Mouse (Mus musculus) CH12.LX (cell line): ENCODE data around the gene Arhgap18. TPM values are rescaled to one million over a fixed set of nuclear protein-coding genes. Genes with fewer than 3 reads are reported as not detected.

Experiments
- DNase-seq: peaks from one replicate; pipeline ENCODE4 v3.0.0-alpha.2; 2013; ENCODE audit errors: extremely low read depth
- H3K27ac ChIP-seq: 2 replicates; pipeline ENCODE4 v1.5.1; 2012; ENCODE audit warnings: low read depth, mild to moderate bottlenecking, control low read depth, moderate library complexity; ENCODE audit not compliant: insufficient read depth
- H3K27me3 ChIP-seq: replicated peaks from 2 replicates; pipeline ENCODE3; 2012; ENCODE audit warnings: inconsistent platforms
- H3K36me3 ChIP-seq, 2 experiments: replicated peaks in 1 of 2; 2 replicates each; pipeline versions ENCODE3 to v1.6.1; 2012; ENCODE audit warnings: inconsistent platforms in 1 of 2, low read length in 1 of 2, mild to moderate bottlenecking in 1 of 2, mixed read lengths in 1 of 2, moderate library complexity in 1 of 2; ENCODE audit not compliant: control insufficient read depth in 1 of 2, insufficient read depth in 1 of 2
- H3K4me1 ChIP-seq, 2 experiments: 2 replicates each; pipeline ENCODE4 v1.6.1; 2012; ENCODE audit warnings: inconsistent platforms in 1 of 2, moderate library complexity in 1 of 2; ENCODE audit not compliant: insufficient read depth in 2 of 2, control insufficient read depth in 1 of 2
- H3K4me2 ChIP-seq: 2 replicates; pipeline ENCODE4 v1.6.1; 2012; ENCODE audit warnings: low read depth, mild to moderate bottlenecking, control low read depth; ENCODE audit not compliant: poor library complexity, insufficient read depth, severe bottlenecking
- H3K4me3 ChIP-seq, 3 experiments: fragments of 150-350 bp in 1 of 3; sonication (generic) in 1 of 3; replicated peaks in 1 of 3; 2 replicates each; pipeline versions ENCODE3 to v1.5.1; 2011 to 2012; ENCODE audit warnings: low read depth in 2 of 3, low read length in 2 of 3, mild to moderate bottlenecking in 2 of 3, moderate library complexity in 2 of 3, control low read depth in 1 of 3, improper control_type of control experiment in 1 of 3, inconsistent platforms in 1 of 3, mixed read lengths in 1 of 3; ENCODE audit not compliant: poor library complexity in 1 of 3
- H3K79me2 ChIP-seq: replicated peaks from 2 replicates; pipeline ENCODE4 v1.6.1; 2012; ENCODE audit warnings: mild to moderate bottlenecking, moderate library complexity; ENCODE audit not compliant: control insufficient read depth, poor library complexity, insufficient read depth, severe bottlenecking; ENCODE audit errors: extremely low read depth
- H3K9ac ChIP-seq: 2 replicates; pipeline ENCODE4 v1.6.1; 2012; ENCODE audit warnings: low read depth, mild to moderate bottlenecking, control low read depth, moderate library complexity; ENCODE audit not compliant: insufficient read depth
- H3K9me3 ChIP-seq: replicated peaks from 2 replicates; pipeline ENCODE3; 2012; ENCODE audit warnings: low read length, inconsistent platforms, mixed read lengths
- CHD1 ChIP-seq: IDR thresholded peaks from 2 replicates; pipeline ENCODE4 v1.6.1; 2012; ENCODE audit warnings: low read depth, low read length, improper control_type of control experiment, inconsistent platforms
- CHD2 ChIP-seq: IDR thresholded peaks from 2 replicates; pipeline ENCODE4 v1.6.1; 2011; ENCODE audit warnings: low read length, improper control_type of control experiment
- CTCF ChIP-seq, 2 experiments: IDR thresholded peaks in 1 of 2; conservative IDR thresholded peaks in 1 of 2; 2 replicates each; pipeline ENCODE4 v1.5.1; 2011 to 2012; ENCODE audit warnings: low read depth in 2 of 2, low read length in 2 of 2, improper control_type of control experiment in 1 of 2, inconsistent platforms in 1 of 2, mild to moderate bottlenecking in 1 of 2, moderate library complexity in 1 of 2
- EP300 ChIP-seq: IDR thresholded peaks from 2 replicates; pipeline ENCODE4 v1.6.1; 2011; ENCODE audit warnings: low read length, improper control_type of control experiment
- HCFC1 ChIP-seq: IDR thresholded peaks from 2 replicates; pipeline ENCODE4 v1.6.1; 2012; ENCODE audit warnings: low read depth, mild to moderate bottlenecking, inconsistent platforms, low read length, improper control_type of control experiment
- IRF4 ChIP-seq: IDR thresholded peaks from 2 replicates; pipeline ENCODE4 v1.6.1; 2014; ENCODE audit warnings: low read depth, mild to moderate bottlenecking, inconsistent platforms, low read length, improper control_type of control experiment
- JUN ChIP-seq: IDR thresholded peaks from 2 replicates; pipeline ENCODE4 v1.6.1; 2011; ENCODE audit warnings: low read depth, mild to moderate bottlenecking, low read length, improper control_type of control experiment, moderate library complexity; ENCODE audit not compliant: insufficient read depth
- JUND ChIP-seq: conservative IDR thresholded peaks from 2 replicates; pipeline ENCODE4 v1.6.1; 2011; ENCODE audit warnings: low read depth, low read length, improper control_type of control experiment
- KAT2A ChIP-seq: IDR thresholded peaks from 2 replicates; pipeline ENCODE4 v1.6.1; 2012; ENCODE audit warnings: low read length, improper control_type of control experiment, inconsistent platforms; ENCODE audit not compliant: insufficient replicate concordance
- MAX ChIP-seq: IDR thresholded peaks from 2 replicates; pipeline ENCODE4 v1.6.1; 2011; ENCODE audit warnings: low read length, improper control_type of control experiment
- MAZ ChIP-seq: IDR thresholded peaks from 2 replicates; pipeline ENCODE4 v1.6.1; 2012; ENCODE audit warnings: low read depth, mild to moderate bottlenecking, inconsistent platforms, low read length, improper control_type of control experiment, moderate library complexity
- MEF2A ChIP-seq: IDR thresholded peaks from 2 replicates; pipeline ENCODE4 v1.6.1; 2014; ENCODE audit warnings: low read depth, mild to moderate bottlenecking, inconsistent platforms, low read length, improper control_type of control experiment, borderline replicate concordance
- MYC ChIP-seq: IDR thresholded peaks from 2 replicates; pipeline ENCODE4 v1.6.1; 2011; ENCODE audit warnings: low read depth, mild to moderate bottlenecking, improper control_type of control experiment, low read length
- NELFE ChIP-seq: IDR thresholded peaks from 2 replicates; pipeline ENCODE4 v1.6.1; 2011; ENCODE audit warnings: low read depth, low read length, improper control_type of control experiment
- PAX5 ChIP-seq: IDR thresholded peaks from 2 replicates; pipeline ENCODE4 v1.6.1; 2012; ENCODE audit warnings: low read length, inconsistent platforms, mixed read lengths
- RAD21 ChIP-seq: IDR thresholded peaks from 2 replicates; pipeline ENCODE4 v1.6.1; 2011; ENCODE audit warnings: low read depth, mild to moderate bottlenecking, low read length, improper control_type of control experiment, moderate library complexity
- RCOR1 ChIP-seq: conservative IDR thresholded peaks from 2 replicates; pipeline ENCODE4 v1.6.1; 2012; ENCODE audit warnings: low read depth, mild to moderate bottlenecking, inconsistent platforms, low read length, improper control_type of control experiment
- SIN3A ChIP-seq: IDR thresholded peaks from 2 replicates; pipeline ENCODE4 v1.6.1; 2012; ENCODE audit warnings: low read length, improper control_type of control experiment, inconsistent platforms
- SMC3 ChIP-seq: IDR thresholded peaks from 2 replicates; pipeline ENCODE4 v1.6.1; 2011; ENCODE audit warnings: low read depth, low read length, improper control_type of control experiment
- UBTF ChIP-seq: IDR thresholded peaks from 2 replicates; pipeline ENCODE4 v1.6.1; 2012; ENCODE audit warnings: low read depth, mild to moderate bottlenecking, inconsistent platforms, low read length, improper control_type of control experiment, moderate library complexity
- USF1 ChIP-seq: IDR thresholded peaks from 2 replicates; pipeline ENCODE4 v1.6.1; 2014; ENCODE audit warnings: low read depth, mild to moderate bottlenecking, inconsistent platforms, low read length, improper control_type of control experiment
- ZC3H11A ChIP-seq: IDR thresholded peaks from 2 replicates; pipeline ENCODE4 v1.6.1; 2012; ENCODE audit warnings: low read depth, mild to moderate bottlenecking, inconsistent platforms, low read length, improper control_type of control experiment
- ZKSCAN1 ChIP-seq: IDR thresholded peaks from 2 replicates; pipeline ENCODE4 v1.6.1; 2012; ENCODE audit warnings: low read depth, inconsistent platforms, low read length, improper control_type of control experiment, borderline replicate concordance
- ZMIZ1 ChIP-seq: IDR thresholded peaks from 2 replicates; pipeline ENCODE4 v1.6.1; 2012; ENCODE audit warnings: low read depth, mild to moderate bottlenecking, inconsistent platforms, low read length, improper control_type of control experiment
- dilution Hi-C: fragments of 300-500 bp; cut with MboI; formaldehyde crosslinking; loops from 2 replicates; pipeline ENCODE4 v1.14.3; 2020; ENCODE audit warnings: low sequenced_read_pairs; ENCODE audit not compliant: extremely low pct_unique_long_range_greater_than_20kb, extremely low pct_ligation_motif_present
- in situ Hi-C: fragments of 300-500 bp; cut with MboI; formaldehyde crosslinking; loops from 3 replicates; pipeline ENCODE4 v1.14.3; 2019; ENCODE audit warnings: low sequenced_read_pairs, low pct_ligation_motif_present, low pct_unique_long_range_greater_than_20kb, mixed read lengths
- polyA plus RNA-seq: library from polyadenylated mRNA; unstranded; fragments of >175 nt; gene quantifications from 2 replicates; pipeline ENCODE4 v1.2.1, GENCODE M21; 2012; ENCODE audit warnings: low read depth; ENCODE audit not compliant: insufficient read length
- total RNA-seq, 2 experiments: library from RNA; depleted of rRNA; stranded (reverse); fragments of 300-350 nt in 1 of 2; fragments of >200 nt in 1 of 2; gene quantifications; 2 replicates each; pipeline ENCODE4 v1.2.3; 2012 to 2014

Gene Arhgap18
- total and polyA plus RNA-seq, 3 experiments: 3.3 to 4.2 (median 3.3) TPM

- dilution Hi-C loops: no loop called here
- Histone ChIP-seq H3K27ac (no peak overlapping the region), H3K36me3 (no peaks in the 10 kb centered on the region), H3K79me2 (no peaks in the 10 kb centered on the region), H3K27me3 (no peaks in the 10 kb centered on the region), H3K4me3 (no peak overlapping the region), H3K9ac (no peak overlapping the region), H3K4me2 (no peak overlapping the region), H3K4me1 (peaks cover 0 to 3% of the 10 kb centered on the region in 2 experiments; a peak in 1 of 4 replicates), H3K9me3 (no peaks in the 10 kb centered on the region)
- in situ Hi-C loops: no loop called here
- no peak for TF ChIP-seq MAZ
- no peak for DNase-seq
These were observed 67.7 kb downstream of the Arhgap18 start for GRCm38 (mm10) chr10:26820936-26821335.

- Histone ChIP-seq H3K4me1 (peaks cover 4 to 23% of the 10 kb centered on the region in 2 experiments; a peak in 3 of 4 replicates), H3K27ac (no peak overlapping the region)
- in situ Hi-C loops: no loop called here
These were observed 70.8 kb downstream of the Arhgap18 start for GRCm38 (mm10) chr10:26823997-26824396.

GRCm38 (mm10) chr10:26825246-26825889 is 72.1 kb downstream of the Arhgap18 start:
- TF ChIP-seq CTCF (conservative IDR thresholded peaks at IDR 0.05 in 1 of 2, IDR thresholded peaks at IDR 0.05 in 1 of 2; ENCODE audit: low read depth in 2 of 2, low read length in 2 of 2): no peak
- no peak for TF ChIP-seq MAZ
- TF ChIP-seq SIN3A: no peak
- no peak for TF ChIP-seq EP300
- TF ChIP-seq IRF4: no peak
- no peak for TF ChIP-seq JUND
- no peak for TF ChIP-seq RAD21
- no peak for TF ChIP-seq ZC3H11A
- TF ChIP-seq HCFC1: no peak
- TF ChIP-seq SMC3: no peak
- no peak for TF ChIP-seq JUN
- TF ChIP-seq MYC: no peak
- TF ChIP-seq MEF2A: no peak
- no peak for TF ChIP-seq USF1
- peaks cover 5% of the 10 kb centered on the region for H3K9me3 ChIP-seq
- no peaks in the 10 kb centered on the region for H3K27me3 ChIP-seq
- in situ Hi-C loops (no loop called here), dilution Hi-C loops (no loop called here)
- H3K4me2 ChIP-seq: no peak overlapping the region
- DNase-seq: no peak
- H3K4me1 ChIP-seq: peaks cover 4 to 23% of the 10 kb centered on the region in 2 experiments; a peak in 3 of 4 replicates
- no peaks in the 10 kb centered on the region for H3K36me3 ChIP-seq
- no peaks in the 10 kb centered on the region for H3K79me2 ChIP-seq
- H3K27ac ChIP-seq: no peak overlapping the region
- no peak overlapping the region for H3K4me3 ChIP-seq
- no peak overlapping the region for H3K9ac ChIP-seq

More at GRCm38 (mm10) chr10:26823997-26824396, 70.8 kb downstream of the Arhgap18 start:
- DNase-seq: no peak
- TF ChIP-seq IRF4 (no peak), MAX (no peak), PAX5 (no peak), UBTF (no peak), KAT2A (no peak), JUN (no peak), CHD1 (no peak), ZMIZ1 (no peak), RCOR1 (no peak), ZKSCAN1 (no peak), CHD2 (no peak), CTCF (conservative IDR thresholded peaks at IDR 0.05 in 1 of 2, IDR thresholded peaks at IDR 0.05 in 1 of 2; ENCODE audit: low read depth in 2 of 2, low read length in 2 of 2) (no peak), NELFE (no peak), ZC3H11A (no peak), MEF2A (no peak)
- Histone ChIP-seq H3K4me2 (no peak overlapping the region), H3K9ac (no peak overlapping the region), H3K9me3 (no peaks in the 10 kb centered on the region), H3K36me3 (no peaks in the 10 kb centered on the region), H3K4me3 (no peak overlapping the region), H3K79me2 (no peaks in the 10 kb centered on the region), H3K27me3 (no peaks in the 10 kb centered on the region)
- dilution Hi-C loops: no loop called here
